Mouse (Mus musculus): ENCODE measurements around the gene Ankrd13b.

Gene Ankrd13b

DNA sequence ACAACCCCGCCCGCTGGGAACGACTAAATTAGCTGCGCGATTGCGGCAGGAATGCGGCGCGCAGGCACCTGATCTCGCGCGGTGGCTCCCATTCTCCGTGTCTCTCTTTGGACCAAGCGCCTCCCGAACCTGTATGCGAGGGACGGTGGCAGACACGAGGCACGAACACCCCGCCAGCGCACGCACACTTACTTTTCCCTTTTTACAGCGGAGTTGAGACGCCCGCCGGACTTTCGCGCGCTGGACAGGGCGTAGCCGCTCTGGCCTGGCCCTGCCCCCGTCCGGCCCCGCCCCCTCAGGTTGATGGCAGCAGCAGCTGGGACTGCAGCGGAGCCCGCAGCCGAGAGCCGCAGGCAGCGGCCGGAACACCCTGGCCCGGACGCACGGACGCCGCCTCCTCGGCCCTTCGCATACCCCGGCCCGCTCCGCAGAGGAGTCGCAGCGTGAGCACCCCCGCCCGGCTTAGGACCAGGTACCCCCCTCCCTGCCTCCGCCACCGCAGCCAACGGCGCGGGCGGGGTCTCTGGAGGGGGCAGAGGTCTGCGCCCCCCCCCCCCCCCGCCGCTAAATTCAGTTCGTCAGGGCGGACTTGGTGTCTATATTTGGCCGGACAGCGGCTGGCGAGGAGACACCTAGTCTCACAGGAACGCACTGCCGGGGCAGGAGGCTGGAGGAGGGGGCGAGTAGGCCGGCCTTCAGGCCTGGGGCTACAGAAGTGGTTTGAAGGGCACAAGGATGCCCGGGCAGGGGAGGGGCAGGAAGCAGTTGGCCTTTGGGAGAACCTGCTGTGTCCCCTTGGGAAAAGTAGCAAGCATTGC, 27.0 kb downstream of the Ankrd13b start, which contains the start of gene Coro6:
TSS of gene Coro6 (plus strand) at position 129 of the 818 bp plus-strand sequence.
- no peak for DNase-seq (ENCODE audit: low spot score in 2 of 2)

- DNase-seq (ENCODE audit: low spot score in 2 of 2) = no peak
These were observed 27.6 kb downstream of the Ankrd13b start for GRCm38 (mm10) chr11:77461856-77462255.

DNA sequence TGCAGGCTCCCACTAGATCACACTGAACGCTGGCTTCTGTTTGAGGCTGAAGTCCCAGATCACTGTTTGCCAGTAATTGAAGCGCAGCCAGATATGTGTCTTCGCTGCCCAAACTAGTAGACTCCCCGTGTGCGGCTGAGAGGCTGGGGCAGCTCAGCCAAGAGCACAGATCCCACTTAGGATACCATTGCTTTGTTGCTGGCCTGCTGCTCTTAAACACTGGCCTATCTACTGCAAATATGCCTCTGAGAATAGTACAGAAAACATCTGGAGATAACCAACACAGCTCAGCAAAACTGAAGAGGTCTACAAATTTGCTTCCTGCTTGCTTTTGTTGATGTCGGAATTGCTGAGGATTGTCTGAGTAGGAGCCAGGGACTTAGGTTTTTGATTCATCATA, 32.6 kb downstream of the Ankrd13b start:
- DNase-seq (ENCODE audit: low spot score in 2 of 2) = no peak

- DNase-seq (ENCODE audit: low spot score in 2 of 2) = peak in 1 of 2 experiments; percentile 4
These were observed 33.5 kb downstream of the Ankrd13b start for GRCm38 (mm10) chr11:77455770-77456510.

GRCm38 (mm10) chr11:77453388-77453787, 36.1 kb downstream of the Ankrd13b start:
- DNase-seq (ENCODE audit: low spot score in 2 of 2) = no peak

- no peak for DNase-seq (ENCODE audit: low spot score in 2 of 2)
These were observed 37.8 kb downstream of the Ankrd13b start for GRCm38 (mm10) chr11:77451670-77452069.

GRCm38 (mm10) chr11:77449224-77449623, 40.3 kb downstream of the Ankrd13b start:
- no peak for DNase-seq (ENCODE audit: low spot score in 2 of 2)

DNA sequence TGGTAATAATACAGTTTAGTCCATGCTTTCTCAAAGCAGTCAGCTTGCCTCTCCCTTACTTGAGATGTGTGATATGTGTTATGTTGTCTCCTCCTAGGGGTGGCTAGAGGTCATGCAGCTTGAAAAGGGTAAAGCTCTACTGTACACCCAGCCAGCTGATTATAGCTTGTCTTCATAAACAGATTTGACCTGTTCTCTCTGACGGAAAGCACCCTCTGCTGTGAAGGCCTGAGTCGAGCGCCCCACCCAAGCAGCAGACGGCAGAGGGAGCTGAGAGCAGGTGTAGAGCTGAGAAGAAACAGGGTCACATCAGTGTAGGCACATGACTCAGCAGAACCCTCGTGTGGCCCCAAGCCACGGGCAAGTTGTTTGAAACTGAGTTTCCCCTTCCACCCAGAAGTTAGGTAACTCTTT, 42.8 kb downstream of the Ankrd13b start:
- no peak for DNase-seq (ENCODE audit: low spot score in 2 of 2)

- no peak for DNase-seq (ENCODE audit: low spot score in 2 of 2)
These were observed 44.5 kb downstream of the Ankrd13b start for GRCm38 (mm10) chr11:77444939-77445338.

DNA sequence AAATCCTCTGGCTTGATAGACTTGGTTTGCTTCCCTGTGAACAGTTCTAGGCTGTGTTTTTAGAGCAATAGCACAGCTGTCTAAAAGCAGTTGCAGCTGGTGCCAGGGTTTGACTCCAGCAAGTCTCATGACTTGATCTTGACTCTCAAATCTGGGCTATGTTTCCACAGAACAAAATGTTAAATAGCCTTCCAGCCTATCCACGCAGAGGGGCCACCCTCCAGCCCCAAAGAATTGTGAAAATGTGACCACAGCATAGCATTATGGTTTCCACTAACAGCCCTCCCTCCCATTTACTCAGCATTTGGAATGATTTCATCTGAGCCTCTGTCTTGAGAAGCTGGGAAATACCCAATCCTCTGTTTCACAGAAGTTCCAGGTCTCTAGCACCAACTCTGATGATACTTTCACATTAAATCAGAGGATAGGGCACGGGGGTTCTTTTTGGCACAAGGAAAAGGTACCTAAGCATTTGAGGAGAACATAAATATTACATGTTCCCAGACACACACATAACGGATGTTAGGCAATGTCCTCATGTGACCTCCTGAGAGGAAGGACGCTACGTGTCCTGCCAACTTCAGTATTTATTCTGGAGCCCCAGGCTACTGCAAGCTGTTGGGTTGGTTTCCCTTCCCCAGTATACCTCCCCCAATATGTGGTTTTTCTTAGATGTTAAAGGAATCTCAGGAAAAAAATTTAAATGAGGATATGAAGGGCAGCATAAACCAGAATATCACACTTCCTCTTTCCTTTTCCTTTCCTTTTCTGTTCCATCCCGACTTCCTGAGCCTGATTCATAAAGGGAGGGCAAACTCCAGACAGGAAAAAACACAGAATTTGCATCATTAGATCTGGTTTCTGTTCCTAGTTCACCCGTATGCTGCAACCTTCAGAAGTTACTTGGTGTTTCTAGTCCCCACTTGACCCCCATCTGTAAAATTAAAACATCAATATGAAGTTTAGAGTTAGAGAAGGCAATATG, 47.0 kb downstream of the Ankrd13b start:
- no peak for DNase-seq (ENCODE audit: low spot score in 2 of 2)

DNA sequence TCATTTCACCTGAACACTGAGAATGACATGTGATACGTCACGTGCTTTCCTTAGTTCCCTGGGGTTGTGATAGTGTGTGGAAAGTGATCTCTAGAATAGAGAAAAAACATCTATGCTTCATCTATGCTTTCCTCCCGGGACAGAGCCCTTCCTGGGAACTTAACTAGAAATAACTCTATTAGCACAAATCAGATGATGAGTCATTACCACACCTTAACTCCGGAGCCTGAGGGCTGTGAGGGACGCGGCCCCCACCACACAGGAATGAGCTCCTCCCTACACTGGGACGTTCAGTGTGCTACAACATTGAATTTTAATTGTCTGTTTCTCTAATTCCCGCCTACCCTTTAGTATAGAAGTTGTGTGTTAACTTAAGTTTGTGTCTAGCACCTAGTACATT, 48.5 kb downstream of the Ankrd13b start:
- no peak for DNase-seq (ENCODE audit: low spot score in 2 of 2)

DNA sequence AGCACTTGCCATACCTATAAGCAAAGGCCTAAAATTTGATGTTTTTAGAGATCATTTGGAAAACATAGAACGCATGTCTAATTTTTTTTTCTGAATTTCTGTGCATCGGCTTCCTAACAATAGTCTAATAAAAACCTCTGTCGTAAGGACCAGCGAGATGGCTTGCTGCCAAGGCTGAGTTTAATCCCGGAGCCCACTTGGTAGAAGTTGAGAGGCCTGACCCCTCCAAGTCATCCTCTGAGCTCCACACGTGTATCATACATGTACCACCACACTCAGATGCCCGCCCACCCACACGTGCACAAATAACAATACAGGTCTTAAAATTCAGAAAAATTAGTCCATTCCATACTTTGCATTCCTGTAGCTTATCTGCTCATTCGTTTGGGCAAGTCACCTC, 49.4 kb downstream of the Ankrd13b start:
- DNase-seq (ENCODE audit: low spot score in 2 of 2) = no peak

GRCm38 (mm10) chr11:77437026-77437425, 52.5 kb downstream of the Ankrd13b start:
- no peak for DNase-seq (ENCODE audit: low spot score in 2 of 2)

- no peak for DNase-seq (ENCODE audit: low spot score in 2 of 2)
These were observed 61.0 kb downstream of the Ankrd13b start for GRCm38 (mm10) chr11:77428446-77428845.

GRCm38 (mm10) chr11:77423175-77423859, 66.2 kb downstream of the Ankrd13b start:
- no peak for DNase-seq (ENCODE audit: low spot score in 2 of 2)
